Mouse (Mus musculus) heart, postnatal 0 days (tissue): ENCODE measurements around the gene Gm28308. TPM values are rescaled to one million over a fixed set of nuclear protein-coding genes. Genes with fewer than 3 reads are reported as not detected.

Source experiments
- ATAC-seq: fragments of 200-750 bp; cut with Nextera tagmentation; 2 replicates; pipeline ENCODE4 v1.8.0; 2017; ENCODE audit warnings: low read depth, moderate number of reproducible peaks, moderate library complexity; ENCODE audit not compliant: insufficient read depth
- DNase-seq: peaks from one replicate; pipeline ENCODE4 v3.0.0-alpha.2; 2016; ENCODE audit warnings: low spot score
- H3K27ac ChIP-seq: fragments of 300-500 bp; sonication (generic); 2 replicates; pipeline ENCODE4 v1.5.1; 2014; ENCODE audit warnings: low read depth, mild to moderate bottlenecking
- H3K27me3 ChIP-seq: fragments of 300-500 bp; sonication (generic); 2 replicates; pipeline ENCODE4 v1.6.1; 2014; ENCODE audit warnings: low read length, mixed read lengths; ENCODE audit not compliant: control insufficient read depth, insufficient read depth
- H3K36me3 ChIP-seq: fragments of 300-500 bp; sonication (generic); replicated peaks from 2 replicates; pipeline ENCODE4 v1.6.1; 2014; ENCODE audit warnings: low read length, mixed read lengths; ENCODE audit not compliant: control insufficient read depth, insufficient read depth
- H3K4me1 ChIP-seq: fragments of 300-500 bp; sonication (generic); 2 replicates; pipeline ENCODE4 v1.6.1; 2014; ENCODE audit warnings: antibody characterized with exemption; ENCODE audit not compliant: control insufficient read depth, insufficient read depth
- H3K4me2 ChIP-seq: fragments of 300-500 bp; sonication (generic); 2 replicates; pipeline ENCODE4 v1.6.1; 2014; ENCODE audit warnings: low read depth, mild to moderate bottlenecking, low read length, moderate library complexity
- H3K4me3 ChIP-seq: fragments of 300-500 bp; sonication (generic); 2 replicates; pipeline ENCODE4 v1.5.1; 2014; ENCODE audit warnings: low read depth, low read length
- H3K9ac ChIP-seq: fragments of 300-500 bp; sonication (generic); replicated peaks from 2 replicates; pipeline ENCODE4 v1.6.1; 2014; ENCODE audit warnings: low read depth, low read length, mixed read lengths
- H3K9me3 ChIP-seq: fragments of 300-500 bp; sonication (generic); replicated peaks from 2 replicates; pipeline ENCODE4 v1.6.1; 2016; ENCODE audit warnings: low read length; ENCODE audit not compliant: control insufficient read depth
- CTCF ChIP-seq: IDR thresholded peaks from 2 replicates; pipeline ENCODE4 v1.5.1; 2016; ENCODE audit warnings: antibody characterized with exemption, control low read depth, low read depth
- EP300 ChIP-seq: IDR thresholded peaks from 2 replicates; pipeline ENCODE4 v1.6.1; 2016; ENCODE audit warnings: antibody characterized with exemption, low read depth
- WGBS: fragments of 180-500 bp; shearing (Covaris S2); extraction: QIAGEN DNeasy Blood & Tissue Kit; methylation state at CpG from one replicate; pipeline ENCODE4 v1.1.7; 2014; 5-methylcytosine and 5-hydroxymethylcytosine counted together
- polyA plus RNA-seq: library from polyadenylated mRNA; unstranded; fragments of >200 nt; fragmentation: Nextera tagmentation; extraction: Ambion mirVana; gene quantifications from 2 replicates; pipeline ENCODE4 v1.2.1, GENCODE M21; 2015
- total RNA-seq: library from RNA; depleted of rRNA; stranded (reverse); fragments of >200 nt; gene quantifications from 2 replicates; pipeline ENCODE4 v1.2.3, GENCODE M21; 2014; ENCODE audit warnings: low replicate concordance

The Gm28308 gene
- total and polyA plus RNA-seq, 2 experiments from 2014 or later = not detected

GRCm38 (mm10) chr6:52159164-52159761, 53.9 kb downstream of the Gm28308 start:
- H3K27ac ChIP-seq = peak overlapping the region; percentile 69
- H3K4me1 ChIP-seq = no peaks in the 10 kb centered on the region; the same call in 1 of the 2 replicates
- H3K4me3 ChIP-seq = peak overlapping the region; percentile 65
- H3K27me3 ChIP-seq = peaks cover 100% of the 10 kb centered on the region
- WGBS = 5% methylated on average over 12 of the region's 12 CpGs
- TF ChIP-seq EP300 (no peak), CTCF (no peak)
- no peaks in the 10 kb centered on the region for H3K36me3 ChIP-seq
- H3K9ac ChIP-seq = peak overlapping the region; percentile 43; the same call in 1 of the 2 replicates
- no peak for DNase-seq
- peak overlapping the region; percentile 91 for H3K4me2 ChIP-seq
- ATAC-seq = no peak
- H3K9me3 ChIP-seq = no peaks in the 10 kb centered on the region

GRCm38 (mm10) chr6:52158276-52159051, 54.7 kb downstream of the Gm28308 start, which contains the start of gene Hoxa1:
Gene Hoxa1 (minus strand): TSS chr6:52158317.
- Histone ChIP-seq H3K4me2 (peak within 1 kb of the TSS; percentile 91), H3K27me3 (peaks cover 100% of the 10 kb centered on the region), H3K9ac (peak within 1 kb of the TSS; percentile 43), H3K4me1 (no peaks in the 10 kb centered on the region; the same call in 1 of the 2 replicates), H3K9me3 (no peaks in the 10 kb centered on the region), H3K27ac (peak within 1 kb of the TSS; percentile 69), H3K36me3 (no peaks in the 10 kb centered on the region), H3K4me3 (peak within 1 kb of the TSS; percentile 65)
- under 1% methylated on average over 48 of the region's 55 CpGs for WGBS
- TF ChIP-seq EP300 (no peak), CTCF (no peak)
- DNase-seq (peak; percentile 54), ATAC-seq (peak; percentile 75)

- H3K27me3 ChIP-seq = peaks cover 100% of the 10 kb centered on the region
- peak overlapping the region; percentile 91 for H3K4me2 ChIP-seq
- no peaks in the 10 kb centered on the region for H3K36me3 ChIP-seq
- DNase-seq (no peak), ATAC-seq (no peak)
- no peaks in the 10 kb centered on the region for H3K9me3 ChIP-seq
- H3K9ac ChIP-seq = no peak overlapping the region
- TF ChIP-seq CTCF = no peak
- no peak for TF ChIP-seq EP300
- H3K4me3 ChIP-seq = peak overlapping the region; percentile 65
- 2% methylated on average over 32 of the region's 32 CpGs for WGBS
- no peaks in the 10 kb centered on the region; the same call in 1 of the 2 replicates for H3K4me1 ChIP-seq
- H3K27ac ChIP-seq = no peak overlapping the region
Measured at GRCm38 (mm10) chr6:52157466-52158275, 55.5 kb downstream of the Gm28308 start.

GRCm38 (mm10) chr6:52156551-52157200, 56.5 kb downstream of the Gm28308 start:
- H3K27ac ChIP-seq = no peak overlapping the region
- no peak for TF ChIP-seq EP300
- no peak for TF ChIP-seq CTCF
- 11% methylated on average over 20 of the region's 20 CpGs for WGBS
- H3K9me3 ChIP-seq = no peaks in the 10 kb centered on the region
- H3K4me3 ChIP-seq = no peak overlapping the region
- no peaks in the 10 kb centered on the region; the same call in 1 of the 2 replicates for H3K4me1 ChIP-seq
- H3K27me3 ChIP-seq = peaks cover 100% of the 10 kb centered on the region
- DNase-seq (no peak), ATAC-seq (no peak)
- no peak overlapping the region for H3K4me2 ChIP-seq
- H3K9ac ChIP-seq = no peak overlapping the region
- no peaks in the 10 kb centered on the region for H3K36me3 ChIP-seq

GRCm38 (mm10) chr6:52155471-52155870, 57.7 kb downstream of the Gm28308 start:
- Histone ChIP-seq H3K4me3 (no peak overlapping the region), H3K4me1 (no peaks in the 10 kb centered on the region; the same call in 1 of the 2 replicates), H3K9me3 (no peaks in the 10 kb centered on the region), H3K9ac (no peak overlapping the region), H3K36me3 (no peaks in the 10 kb centered on the region), H3K4me2 (no peak overlapping the region), H3K27ac (no peak overlapping the region), H3K27me3 (peaks cover 100% of the 10 kb centered on the region)
- ATAC-seq (no peak), DNase-seq (no peak)
- WGBS = 59% methylated on average over 3 of the region's 3 CpGs
- no peak for TF ChIP-seq CTCF
- no peak for TF ChIP-seq EP300
